Mouse (Mus musculus) liver, postnatal 0 days (tissue): ENCODE data around the gene Serpina1b.

Experiments
- CTCF ChIP-seq: sonication (generic); IDR thresholded peaks from 2 replicates; pipeline ENCODE4 v1.5.1; 2016; ENCODE audit warnings: antibody characterized with exemption, low read depth
- EP300 ChIP-seq: IDR thresholded peaks from 2 replicates; pipeline ENCODE4 v1.6.1; 2016; ENCODE audit warnings: antibody characterized with exemption, low read depth, mild to moderate bottlenecking

GRCm38 (mm10) chr12:103681739-103682138 lies 148.4 kb downstream of the Serpina1b start:
- TF ChIP-seq CTCF (no peak), EP300 (no peak)
